Mouse (Mus musculus) duodenum, adult 2 months (tissue): ENCODE data around the gene Espl1. TPM values are rescaled to one million over a fixed set of nuclear protein-coding genes. Genes with fewer than 3 reads are reported as not detected.

Source experiments
- polyA plus RNA-seq: library from polyadenylated mRNA; depleted of rRNA; stranded (reverse); fragments of >200 nt; gene quantifications from 2 replicates; pipeline ENCODE4 v1.2.3, GENCODE M21; 2012; ENCODE audit warnings: low replicate concordance; rRNA removed

The Espl1 gene
- 4.2 and 6.3 TPM in 2 replicates for polyA plus RNA-seq

DNA sequence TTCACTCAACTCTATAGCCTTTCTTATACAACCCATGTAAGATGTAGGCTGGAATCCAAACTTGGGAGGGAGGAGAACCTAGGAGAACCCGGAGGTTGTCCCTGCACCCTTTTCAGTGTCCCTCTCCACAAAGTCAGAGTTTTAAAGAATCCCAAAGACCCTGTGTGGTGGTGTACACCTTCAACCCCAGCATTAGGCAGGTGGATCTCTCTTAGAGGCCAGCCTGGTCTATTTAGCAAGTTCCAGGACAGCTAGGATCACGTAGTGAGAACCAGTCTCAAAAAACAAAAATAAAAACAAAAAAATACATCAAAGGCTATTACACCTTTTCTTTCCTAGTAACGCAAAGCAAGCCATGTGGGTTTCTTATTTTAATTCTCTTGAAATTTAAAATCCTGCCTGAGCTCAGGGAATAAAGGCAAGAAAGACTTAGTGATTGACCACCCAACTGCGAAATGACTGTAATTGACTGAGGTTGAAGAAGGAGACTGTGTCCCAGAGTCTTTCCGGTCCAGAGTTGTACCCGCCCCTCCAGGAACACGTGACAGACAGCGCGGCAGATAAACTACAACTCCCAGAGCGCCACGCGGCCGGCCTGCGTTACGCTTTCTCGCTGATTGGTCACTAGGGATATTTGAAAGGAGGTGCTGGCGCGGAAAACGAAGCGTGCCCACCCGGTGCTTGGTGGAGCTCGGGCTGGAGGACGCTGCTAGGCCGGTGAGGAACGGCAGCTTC is at the start of gene Espl1:
Gene Espl1 (plus strand): TSS at position 634 of the 735 bp plus-strand sequence.

DNA sequence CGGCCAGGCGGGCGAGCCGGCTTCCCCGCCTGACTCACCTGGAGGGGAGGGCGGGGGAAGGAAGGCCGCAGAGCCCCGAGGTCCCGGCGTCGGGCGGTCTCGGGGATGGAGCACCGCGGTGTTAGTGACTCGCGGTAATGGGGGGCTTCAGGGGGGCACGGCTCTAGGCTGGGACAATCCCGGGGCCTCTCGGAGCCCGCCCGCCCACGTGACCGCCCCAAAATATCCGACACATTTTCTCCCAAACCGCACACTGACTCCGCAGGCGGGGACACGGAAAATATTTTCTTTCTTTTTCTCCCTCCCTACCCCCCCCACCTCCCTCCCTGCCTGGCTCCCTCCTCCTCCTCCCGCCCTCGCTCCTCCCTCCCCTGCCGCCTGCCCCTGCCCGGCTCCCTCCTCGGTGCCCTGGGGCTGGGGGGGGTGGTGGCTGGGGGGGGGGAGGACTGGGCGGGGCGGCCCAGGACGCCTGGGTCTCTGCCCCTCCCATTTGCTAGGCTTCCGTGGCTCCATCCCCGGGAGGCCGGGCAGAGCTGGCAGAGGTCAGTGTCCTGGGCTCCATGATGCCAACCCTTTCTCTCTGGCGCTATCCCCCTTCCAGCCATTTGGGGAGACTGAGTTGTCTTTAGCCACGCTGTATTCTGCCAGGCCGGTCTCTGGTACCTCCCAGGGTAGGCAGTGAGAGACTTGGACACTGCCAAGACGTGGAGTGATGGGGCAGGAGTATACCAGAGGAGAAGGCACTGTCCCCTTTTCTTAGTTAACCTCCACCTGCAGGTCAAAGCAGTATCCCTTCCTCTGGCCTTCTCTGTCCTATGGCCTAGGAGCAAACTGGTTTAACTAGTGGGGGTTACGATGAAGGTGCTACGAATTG is 38.6 kb upstream of the Espl1 start, which contains the start of gene Rarg:
Gene Rarg (minus strand): TSS at position 316 of the 874 bp plus-strand sequence.

DNA sequence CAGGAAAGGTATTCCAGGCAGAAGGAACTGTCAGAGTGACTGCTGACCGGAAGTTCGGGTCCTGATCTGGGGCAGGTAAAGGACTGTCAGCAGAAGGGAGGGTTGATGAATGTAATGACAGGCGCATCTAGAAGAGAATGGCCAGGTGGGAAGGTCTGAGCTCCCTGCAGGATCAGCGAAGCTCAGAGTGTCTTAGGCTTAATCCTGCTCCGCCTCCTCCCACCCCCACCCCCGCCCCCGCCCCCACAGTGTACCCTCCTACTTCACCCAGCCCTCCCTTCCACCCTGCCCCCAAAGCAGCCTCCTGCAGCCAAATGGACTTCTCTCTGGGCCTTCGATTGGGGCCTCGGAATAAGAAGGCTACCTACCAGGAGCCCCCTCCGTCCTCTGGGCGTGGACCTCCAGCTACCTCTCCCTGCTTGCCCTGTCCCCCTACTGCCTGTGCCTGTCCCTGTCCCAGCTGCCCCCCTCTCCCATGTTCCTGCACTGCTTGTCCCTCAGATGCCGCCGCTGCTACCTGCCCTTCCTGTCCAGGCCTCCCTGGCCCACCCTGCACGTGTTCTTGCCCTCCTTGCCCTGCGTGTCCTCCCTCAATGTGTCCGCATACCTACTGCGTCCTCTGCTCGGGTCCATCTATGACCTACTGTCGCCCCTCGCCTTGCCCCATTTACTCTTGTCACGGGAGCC is 25.6 kb upstream of the Espl1 start, which contains the start of gene Gm9918:
Gene Gm9918 (plus strand): TSS at position 290 of the 687 bp plus-strand sequence.

DNA sequence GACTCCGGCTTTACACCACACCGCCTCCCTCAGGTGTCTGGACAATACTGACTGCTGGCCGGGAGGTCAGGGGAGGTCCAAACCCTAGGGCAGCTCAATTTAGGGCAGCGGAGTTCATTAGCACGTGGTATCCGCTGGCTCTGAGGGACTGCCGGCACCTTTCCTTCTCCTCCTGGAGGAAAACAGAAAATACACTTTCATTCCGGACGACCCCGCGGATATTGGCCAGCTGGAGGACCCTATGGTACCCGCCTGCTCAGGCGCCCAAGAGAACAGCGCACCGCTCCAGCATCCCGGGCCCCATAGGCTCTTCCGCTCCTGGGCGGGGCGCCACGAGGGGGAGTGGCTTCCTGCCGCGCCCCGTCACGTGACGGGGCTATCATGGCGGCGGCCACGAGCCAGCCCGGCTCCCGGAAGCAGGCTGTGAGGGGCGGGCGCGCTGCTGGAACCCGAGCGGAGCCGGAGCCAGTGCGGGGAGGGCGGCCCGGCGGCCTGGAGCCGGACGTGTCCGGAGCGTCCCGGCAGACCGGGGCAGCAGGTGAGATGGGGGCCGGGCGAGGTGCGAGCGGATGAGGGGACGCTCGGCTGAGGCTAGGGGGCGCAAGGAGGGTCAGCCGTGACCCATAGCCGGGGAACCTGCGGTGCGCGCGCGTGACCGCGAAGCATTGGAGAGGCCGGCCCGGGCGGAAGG is 16.8 kb upstream of the Espl1 start, which contains the start of gene Mfsd5:
Gene Mfsd5 (plus strand): TSS at position 363 of the 691 bp plus-strand sequence.

DNA sequence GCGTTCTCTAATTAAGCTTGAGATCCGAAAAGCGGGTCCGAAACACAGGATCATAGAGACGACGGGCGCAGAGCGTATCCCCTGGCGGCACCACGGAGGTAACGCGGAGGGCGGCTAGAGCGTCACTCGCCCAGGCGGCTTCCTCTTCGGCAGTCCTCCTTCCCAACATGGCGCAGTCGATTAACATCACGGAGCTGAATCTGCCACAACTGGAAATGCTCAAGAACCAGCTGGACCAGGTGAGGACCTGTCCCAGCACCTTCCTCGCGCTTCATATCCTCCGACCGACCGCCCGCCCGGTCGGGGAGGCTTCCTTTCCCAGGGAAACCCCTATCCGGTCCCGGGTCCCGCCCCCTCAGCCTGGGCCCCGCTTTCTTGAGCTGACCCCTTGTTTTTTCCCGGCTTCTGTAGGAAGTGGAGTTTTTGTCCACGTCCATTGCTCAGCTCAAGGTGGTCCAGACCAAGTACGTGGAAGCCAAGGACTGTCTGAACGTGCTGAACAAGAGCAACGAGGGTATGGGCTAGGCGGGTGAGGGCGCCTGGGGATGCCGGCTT is 30.0 kb downstream of the Espl1 start, which contains the start of gene Pfdn5:
Gene Pfdn5 (plus strand): TSS at position 95 of the 555 bp plus-strand sequence.

DNA sequence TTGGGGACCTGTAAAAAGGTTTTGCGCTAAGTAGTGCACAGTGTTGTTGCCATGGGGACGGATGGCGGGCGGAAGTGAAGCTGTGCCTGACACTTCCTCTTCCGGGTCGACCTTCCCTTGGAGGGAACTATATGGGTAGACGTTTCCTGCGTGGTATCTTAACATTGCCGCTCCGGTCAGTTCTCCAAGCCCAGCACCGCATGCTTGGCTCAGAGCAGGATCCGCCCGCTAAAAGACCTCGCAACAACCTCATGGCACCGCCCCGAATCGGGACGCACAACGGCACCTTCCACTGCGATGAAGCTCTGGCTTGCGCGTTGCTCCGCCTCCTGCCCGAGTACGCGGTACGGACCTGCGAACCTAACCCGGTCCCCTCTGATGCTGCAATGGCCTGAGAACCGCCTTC is 35.5 kb downstream of the Espl1 start, which contains the start of gene Myg1:
Gene Myg1 (plus strand): TSS at position 100 of the 406 bp plus-strand sequence.

DNA sequence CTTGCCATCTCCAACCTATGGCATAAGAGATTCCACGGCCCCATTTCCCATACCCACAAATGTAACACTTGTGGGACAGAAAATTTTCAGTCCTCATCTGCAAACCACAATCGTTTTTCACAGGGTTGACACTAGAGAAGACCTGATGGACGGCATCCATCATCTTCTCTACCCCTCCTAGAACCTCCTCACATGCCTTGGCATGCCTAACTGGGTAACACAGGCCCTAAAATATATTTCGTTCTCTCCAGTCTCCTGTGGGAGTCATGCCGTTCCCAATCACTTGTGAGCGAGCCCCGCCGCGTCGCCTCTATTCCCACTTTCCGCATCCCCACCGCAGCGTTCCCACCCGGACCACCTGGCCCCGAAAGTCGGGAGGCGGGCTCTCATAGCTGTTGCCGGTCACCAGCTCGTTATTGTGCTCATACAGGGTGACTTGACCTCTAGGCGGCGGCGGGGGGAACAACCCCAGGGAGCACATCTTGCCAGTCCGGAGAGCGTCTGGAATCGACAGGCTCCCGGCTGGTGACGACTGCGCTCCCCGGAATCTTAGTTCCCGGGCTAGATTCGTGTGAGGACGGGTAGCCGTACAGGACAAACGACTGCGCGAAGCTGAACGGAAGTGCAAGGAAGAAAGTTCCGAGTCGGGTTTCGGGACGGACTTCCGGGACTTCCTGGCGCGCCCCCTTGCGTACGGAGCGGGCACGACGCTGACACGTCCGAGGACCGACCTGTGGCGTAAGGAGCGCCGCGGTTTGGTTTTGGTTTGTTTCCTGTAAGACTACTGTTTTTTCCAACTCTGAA is 54.3 kb downstream of the Espl1 start, which contains the start of gene Aaas:
Gene Aaas (minus strand): TSS at position 634 of the 804 bp plus-strand sequence.

DNA sequence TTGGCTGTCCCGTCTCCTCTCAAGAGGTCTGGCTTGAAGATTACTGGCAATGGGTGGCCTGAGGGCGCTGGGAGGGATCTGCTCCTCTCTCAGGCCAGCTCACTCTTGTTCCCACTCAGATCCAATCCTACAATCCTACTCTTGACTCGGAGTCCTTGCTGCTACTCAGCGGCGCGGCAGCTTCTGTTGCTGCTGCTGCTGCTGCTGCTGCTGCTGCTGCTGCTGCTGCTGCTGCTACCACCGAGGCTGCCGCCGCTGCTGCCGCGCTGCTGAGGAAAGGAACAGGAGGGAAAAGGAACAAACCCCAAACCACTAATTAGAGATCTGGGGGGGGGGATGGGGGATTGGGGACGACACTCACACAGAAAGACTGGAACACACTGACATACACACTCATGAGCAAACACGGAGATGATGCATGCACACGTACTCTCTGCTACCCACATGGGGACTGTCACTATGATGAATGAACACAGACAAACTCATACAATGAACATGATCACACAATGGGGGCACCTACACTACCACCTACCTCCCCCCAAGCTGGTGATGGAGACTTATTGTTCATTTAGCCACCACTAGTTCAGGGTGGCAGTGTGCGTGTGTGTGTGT is 70.8 kb downstream of the Espl1 start, which contains the start of gene Sp7:
Gene Sp7 (minus strand): TSS at position 450 of the 612 bp plus-strand sequence.

Other genes with a start within 250 kb of the Espl1 start
- 25.6 and 27.2 TPM in 2 replicates for gene Eif4b, start 222.5 kb upstream of the Espl1 start, polyA plus RNA-seq
- 35.9 and 54.0 TPM in 2 replicates for gene Tns2, start 195.9 kb upstream of the Espl1 start, polyA plus RNA-seq
- gene Spryd3, start 160.0 kb upstream of the Espl1 start, polyA plus RNA-seq: 36.1 and 58.3 TPM in 2 replicates
- gene Igfbp6, start 151.9 kb upstream of the Espl1 start, polyA plus RNA-seq: 11.4 and 27.2 TPM in 2 replicates
- 114 and 404 TPM in 2 replicates for gene Soat2, start 145.7 kb upstream of the Espl1 start, polyA plus RNA-seq
- gene Zfp740, start 93.0 kb upstream of the Espl1 start, polyA plus RNA-seq: 8.6 and 9.6 TPM in 2 replicates
- gene Csad, start 91.5 kb upstream of the Espl1 start, polyA plus RNA-seq: 19.8 and 23.1 TPM in 2 replicates
- 8.1 and 17.3 TPM in 2 replicates for gene Itgb7, start 64.3 kb upstream of the Espl1 start, polyA plus RNA-seq
- 7.6 and 8.4 TPM in 2 replicates for gene Rarg, start 38.7 kb upstream of the Espl1 start, polyA plus RNA-seq
- not detected in 2 replicates for gene Gm9918, start 25.7 kb upstream of the Espl1 start, polyA plus RNA-seq
- gene Mfsd5, start 16.8 kb upstream of the Espl1 start, polyA plus RNA-seq: 49.0 and 75.9 TPM in 2 replicates
- 14.1 and 21.6 TPM in 2 replicates for gene Pfdn5, start 29.9 kb downstream of the Espl1 start, polyA plus RNA-seq
- 29.2 and 36.6 TPM in 2 replicates for gene Myg1, start 35.4 kb downstream of the Espl1 start, polyA plus RNA-seq
- 20.3 and 39.5 TPM in 2 replicates for gene Aaas, start 54.5 kb downstream of the Espl1 start, polyA plus RNA-seq
- 0.07 TPM in 1 of 2 replicates, not detected in the other for gene Sp7, start 70.9 kb downstream of the Espl1 start, polyA plus RNA-seq
- gene Sp1, start 109.9 kb downstream of the Espl1 start, polyA plus RNA-seq: 4.9 and 7.0 TPM in 2 replicates
- 0.90 and 5.0 TPM in 2 replicates for gene Amhr2, start 149.1 kb downstream of the Espl1 start, polyA plus RNA-seq
- gene Prr13, start 162.8 kb downstream of the Espl1 start, polyA plus RNA-seq: 686 and 903 TPM in 2 replicates
- 331 and 369 TPM in 2 replicates for gene Pcbp2, start 174.3 kb downstream of the Espl1 start, polyA plus RNA-seq
- not detected in 2 replicates for gene Gm10337, start 207.5 kb downstream of the Espl1 start, polyA plus RNA-seq
- gene Map3k12, start 220.8 kb downstream of the Espl1 start, polyA plus RNA-seq: 0.88 and 2.6 TPM in 2 replicates
- 91.8 and 94.8 TPM in 2 replicates for gene Tarbp2, start 221.9 kb downstream of the Espl1 start, polyA plus RNA-seq
- 2.9 and 3.2 TPM in 2 replicates for gene Npff, start 228.7 kb downstream of the Espl1 start, polyA plus RNA-seq